Mouse (Mus musculus) lung, postnatal 10 days (tissue): Measurements from ENCODE around the gene Ica1.
A peak's percentile ranks its signal among the peaks of the same experiment; 100 is the strongest.

Experiments used
- DNase-seq: peaks from one replicate; pipeline ENCODE4 v3.0.0; 2021

Ica1 gene

DNA sequence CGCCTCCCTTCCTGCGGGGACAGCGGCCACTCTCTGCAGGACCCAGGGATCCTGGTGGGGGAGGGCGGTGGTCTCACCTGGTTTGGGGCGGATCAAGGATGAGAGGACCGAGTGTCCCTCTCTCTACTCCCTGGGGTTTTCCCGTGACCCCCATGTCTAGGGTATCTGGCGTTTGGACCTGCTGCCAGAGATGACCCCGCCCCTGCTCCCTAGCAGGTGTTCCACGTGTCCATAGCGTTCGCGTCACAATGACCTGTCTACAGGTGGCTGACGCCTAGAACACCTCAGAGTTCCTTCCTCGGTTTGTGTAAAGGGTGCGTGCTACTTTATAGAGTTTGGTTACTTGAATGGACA, at the start of gene Ica1:
Gene Ica1, minus strand, starts transcription at position 193 of the 354 bp plus-strand sequence.
- DNase-seq: no peak

DNA sequence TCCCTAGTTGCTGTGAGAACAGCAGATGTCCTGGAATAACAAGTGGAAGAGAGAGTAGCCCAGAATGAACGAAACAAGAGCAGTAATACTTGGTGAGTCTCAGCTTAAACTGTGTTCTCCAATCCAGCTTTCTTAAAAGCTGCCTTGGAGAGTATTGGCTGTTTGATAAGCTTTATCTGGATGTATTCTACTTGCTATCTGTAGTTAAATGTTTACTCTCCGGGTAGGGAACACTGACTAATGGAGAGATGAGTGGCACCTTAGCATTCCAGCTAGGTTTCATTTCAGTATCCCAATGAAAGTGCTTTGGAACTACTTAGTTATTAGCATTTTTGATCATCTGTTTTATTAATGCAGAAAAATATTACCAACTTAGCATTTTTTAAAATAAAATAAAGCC, 41.6 kb upstream of the Ica1 start:
- DNase-seq: no peak

DNA sequence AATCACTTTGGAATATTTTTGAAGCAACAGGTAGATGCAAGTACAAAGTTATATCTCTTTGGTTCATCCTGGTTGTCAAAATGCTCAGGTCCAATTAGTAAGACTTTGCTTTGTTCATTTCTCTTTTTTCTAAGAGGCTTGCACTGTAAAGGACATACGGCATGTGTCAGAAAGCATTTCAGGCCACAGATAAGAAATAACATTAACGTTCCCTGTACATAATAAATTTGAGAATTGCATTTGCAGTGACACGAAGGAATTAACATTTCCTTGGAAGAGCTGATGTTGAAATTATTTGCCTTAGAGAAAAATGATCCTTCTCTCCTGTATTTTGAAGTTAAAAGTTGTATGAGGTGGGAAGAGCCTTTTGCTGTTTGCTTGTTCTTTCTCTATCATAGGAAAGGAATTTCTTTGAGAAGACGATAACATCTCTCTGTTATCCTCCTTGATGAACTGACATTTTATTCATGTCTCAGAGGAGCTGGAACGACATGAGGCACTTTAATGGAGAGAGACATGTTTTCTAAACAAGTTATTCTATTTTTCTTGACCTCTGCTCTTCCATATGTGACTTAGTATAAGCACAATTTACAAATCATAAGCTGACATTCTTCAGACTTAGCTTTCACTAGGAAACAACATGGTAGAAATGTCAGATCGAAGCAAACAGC, 36.2 kb upstream of the Ica1 start:
- DNase-seq: no peak

DNA sequence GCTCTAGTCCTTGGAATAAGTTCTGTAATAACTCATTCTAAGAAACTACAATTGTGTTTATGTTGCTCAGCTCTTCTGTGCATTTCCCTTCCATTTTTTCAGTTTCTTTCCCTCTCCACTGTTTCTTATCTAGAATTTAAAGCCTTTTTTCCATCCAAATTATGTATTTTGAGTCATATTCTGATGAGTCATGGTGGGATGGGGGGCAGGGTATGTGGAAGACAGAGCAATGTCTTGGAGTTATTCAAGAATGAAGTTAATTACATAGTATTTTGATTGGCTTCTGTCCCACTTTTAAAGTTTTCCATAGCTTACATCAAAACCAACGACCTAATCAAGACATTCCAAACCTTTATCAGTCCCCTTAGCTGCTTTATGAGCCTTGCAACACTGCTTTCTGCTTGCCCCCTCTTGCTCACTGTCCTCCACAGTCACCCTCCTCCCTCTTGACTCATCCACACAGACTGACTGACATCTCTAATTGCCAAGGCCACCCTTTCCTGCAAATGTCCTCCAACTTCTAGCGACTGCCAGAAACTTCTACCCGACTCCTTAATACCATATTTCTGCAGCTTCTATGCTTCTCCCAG, 24.4 kb upstream of the Ica1 start:
- DNase-seq: no peak

DNA sequence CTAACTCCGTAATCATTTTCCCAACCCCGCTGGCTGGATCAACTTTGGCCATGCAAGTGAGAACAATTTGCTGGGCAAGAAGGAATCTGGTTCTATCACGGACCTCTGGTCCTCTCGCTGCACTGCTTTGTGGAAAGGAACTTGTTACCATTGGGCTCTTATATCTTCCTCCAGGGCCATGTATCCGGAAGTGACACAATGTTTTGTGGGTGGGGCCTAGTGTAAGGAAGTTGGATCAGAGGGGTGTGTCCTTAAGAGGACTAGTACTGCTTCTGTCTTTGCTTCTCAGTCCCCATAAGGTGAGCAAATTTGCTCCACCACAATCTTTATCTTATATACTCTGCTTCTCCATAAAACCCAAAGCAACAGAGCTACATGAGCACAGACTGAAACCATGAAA, 14.1 kb upstream of the Ica1 start:
- no peak for DNase-seq

DNA sequence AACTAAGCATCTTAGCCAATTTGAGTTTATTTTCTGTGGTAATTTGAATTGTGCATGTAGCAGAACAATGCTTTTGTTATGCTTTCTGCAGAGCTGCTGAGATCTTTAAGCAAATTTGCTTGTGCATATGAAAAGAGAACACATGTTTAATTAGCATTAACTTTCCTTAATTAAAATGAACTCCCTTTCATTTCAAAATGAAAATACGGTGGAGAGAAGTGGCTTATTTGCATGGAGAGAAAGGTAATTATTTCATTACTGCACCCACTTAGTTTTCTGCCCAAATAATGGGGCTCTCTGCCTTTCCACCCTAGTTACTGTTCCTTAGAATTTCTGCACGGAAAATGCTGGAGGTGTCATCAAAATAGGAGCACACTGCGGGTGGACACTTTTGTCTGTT, 13.5 kb upstream of the Ica1 start:
- no peak for DNase-seq

DNA sequence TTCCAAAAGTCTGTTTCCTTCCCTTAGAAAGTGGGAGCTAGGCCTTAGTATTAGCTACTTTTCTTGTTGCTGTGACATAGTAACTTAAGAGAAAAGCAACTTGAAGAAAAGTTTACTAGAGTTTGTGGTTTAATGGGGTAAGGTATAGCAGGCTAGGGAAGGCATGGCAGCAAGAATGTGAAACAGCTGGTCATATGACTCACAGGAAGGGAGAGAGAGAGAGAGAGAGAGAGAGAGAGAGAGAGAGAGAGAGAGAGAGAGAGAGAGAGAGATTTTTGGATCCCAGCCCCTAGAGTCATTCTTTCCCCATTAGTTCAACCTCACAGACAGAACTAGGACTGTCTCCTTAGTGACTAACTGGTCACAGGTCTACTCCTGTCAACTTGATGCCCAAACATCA, 2.3 kb upstream of the Ica1 start:
- no peak for DNase-seq

DNA sequence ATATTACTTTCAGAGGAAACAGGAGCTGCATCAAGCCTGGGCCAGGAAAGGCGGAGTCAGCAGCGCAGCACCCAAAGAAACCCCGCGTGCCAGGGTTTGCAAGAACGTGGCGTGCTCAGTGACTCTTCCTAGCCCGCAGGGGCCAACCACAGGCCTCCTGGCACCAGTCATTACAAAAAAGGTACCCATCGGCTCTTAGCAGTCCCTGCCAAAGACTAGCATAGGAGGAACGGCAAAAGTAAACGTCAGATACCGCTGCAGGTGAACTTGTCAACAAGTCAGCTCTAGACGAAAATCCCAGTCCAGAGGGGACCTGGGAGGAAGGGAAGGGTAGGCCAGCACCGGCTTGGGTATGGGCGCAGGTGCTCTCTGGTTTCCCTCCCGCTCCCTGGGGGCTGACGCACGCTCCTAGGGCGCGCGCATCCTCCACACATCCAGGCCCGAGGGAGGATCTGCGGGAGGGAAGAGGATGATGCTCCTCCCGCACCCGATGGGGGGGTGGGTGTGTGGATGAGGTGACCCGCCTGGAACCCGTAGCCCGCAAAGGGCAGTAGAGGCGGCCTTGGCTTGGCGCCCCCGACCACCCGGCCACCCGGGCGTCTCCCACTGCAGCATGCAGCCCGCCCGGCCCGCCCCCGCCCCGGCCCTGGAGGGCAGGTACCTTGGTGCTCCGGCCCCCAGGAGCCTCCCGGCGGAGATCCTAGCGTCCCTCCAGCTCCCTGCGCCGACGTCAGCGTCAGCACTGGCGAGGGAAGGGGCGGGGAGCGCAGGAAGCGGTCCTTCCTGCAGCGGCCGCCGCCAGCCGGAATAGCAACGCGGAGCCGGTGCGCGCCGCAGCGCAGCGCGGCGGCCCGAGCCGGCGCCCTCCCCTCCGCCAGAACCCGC, 635 bp downstream of the Ica1 start:
- peak; percentile 81 for DNase-seq

DNA sequence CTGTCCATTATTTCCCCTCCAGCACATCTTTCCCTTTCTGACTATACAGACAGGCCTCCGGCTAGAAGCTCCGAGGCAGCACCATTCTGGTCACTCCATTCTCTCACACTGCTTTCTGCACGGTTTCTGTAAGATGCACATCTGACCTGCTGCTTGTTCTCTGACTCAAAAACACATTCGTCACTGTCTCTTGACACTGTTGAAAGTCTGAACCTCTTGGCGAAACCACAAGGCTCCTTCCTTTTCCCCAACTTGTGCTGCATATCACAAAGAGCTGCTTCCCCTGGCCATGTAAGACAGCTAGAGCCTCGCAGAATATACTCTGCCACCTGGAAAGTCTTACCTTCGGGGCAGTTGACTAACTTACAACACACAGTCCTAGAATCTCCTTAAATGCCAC, 6.7 kb downstream of the Ica1 start:
- DNase-seq: no peak

DNA sequence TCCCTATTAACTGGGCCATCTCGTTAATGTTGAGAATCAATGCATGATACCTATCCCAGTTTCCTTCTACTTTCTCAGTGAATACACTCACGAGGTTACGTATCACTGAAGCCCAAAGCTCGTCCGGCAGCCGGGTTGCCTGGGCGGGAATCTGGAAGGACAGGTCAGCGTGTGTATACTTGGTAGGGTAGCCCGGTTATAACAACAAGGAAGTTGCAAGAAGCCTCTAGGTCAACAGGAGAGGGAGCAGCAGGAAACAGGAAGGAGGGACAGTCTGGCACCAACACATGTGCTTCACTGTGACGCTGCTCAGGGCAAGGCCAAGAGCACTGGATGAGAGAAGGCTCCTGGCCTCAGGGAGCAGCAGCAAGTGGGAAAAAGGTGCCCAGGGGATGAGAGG, 7.9 kb downstream of the Ica1 start:
- peak; percentile 56 for DNase-seq

DNA sequence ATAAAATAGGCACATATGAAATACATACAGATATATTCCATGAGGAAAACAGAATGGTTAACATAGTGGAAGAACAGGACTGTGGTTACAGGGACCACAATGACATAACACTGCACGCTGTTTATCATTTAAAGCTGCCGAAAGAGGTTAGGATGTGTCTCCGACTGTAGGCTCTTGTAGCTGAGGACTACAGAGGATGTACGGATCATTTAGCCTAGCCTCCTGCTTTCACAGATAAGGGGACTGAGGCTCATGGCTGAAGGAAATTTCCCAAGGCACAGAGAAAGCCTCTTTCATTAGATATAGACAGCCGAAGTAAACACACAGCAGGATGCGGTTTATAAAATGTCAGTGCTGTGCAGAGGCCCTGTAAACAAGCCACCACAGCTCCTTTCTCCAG, 8.5 kb downstream of the Ica1 start:
- peak; percentile 6 for DNase-seq

DNA sequence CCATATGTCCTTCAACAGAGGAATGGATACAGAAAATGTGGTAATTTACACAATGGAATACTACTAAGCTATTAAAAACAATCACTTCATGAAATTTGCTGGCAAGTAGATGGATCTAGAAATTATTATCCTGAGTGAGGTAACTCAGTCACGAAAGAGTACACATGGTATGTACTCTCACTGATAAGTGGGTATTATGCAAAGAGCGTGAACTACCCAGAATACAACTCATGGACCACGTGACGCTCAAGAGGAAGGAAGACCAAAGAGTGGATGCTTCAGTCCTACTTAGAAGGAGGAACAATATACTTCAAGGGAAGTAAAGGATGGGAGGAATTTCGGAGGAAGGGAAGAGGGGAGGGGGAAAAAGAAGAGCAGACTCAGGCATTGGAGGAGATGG, 11.6 kb downstream of the Ica1 start:
- DNase-seq: no peak

DNA sequence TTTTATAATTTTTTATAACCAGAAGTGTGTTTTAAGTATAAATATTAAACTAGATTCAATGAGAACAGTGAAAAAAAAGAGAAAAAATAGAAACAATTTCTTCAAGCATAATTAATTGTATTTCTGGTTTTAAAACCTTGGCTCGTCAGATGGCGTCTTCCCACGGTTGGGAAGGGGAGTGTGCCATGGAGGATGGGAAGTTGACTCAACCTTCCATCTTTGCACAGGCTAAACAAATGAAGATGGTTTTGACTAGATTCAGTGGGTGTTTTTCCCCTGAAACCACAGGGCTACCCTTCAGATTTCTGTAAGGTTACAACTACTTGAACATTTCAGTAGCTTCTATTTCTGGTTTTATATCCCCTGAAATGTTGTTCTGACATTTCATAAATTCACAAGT, 12.5 kb downstream of the Ica1 start:
- no peak for DNase-seq

DNA sequence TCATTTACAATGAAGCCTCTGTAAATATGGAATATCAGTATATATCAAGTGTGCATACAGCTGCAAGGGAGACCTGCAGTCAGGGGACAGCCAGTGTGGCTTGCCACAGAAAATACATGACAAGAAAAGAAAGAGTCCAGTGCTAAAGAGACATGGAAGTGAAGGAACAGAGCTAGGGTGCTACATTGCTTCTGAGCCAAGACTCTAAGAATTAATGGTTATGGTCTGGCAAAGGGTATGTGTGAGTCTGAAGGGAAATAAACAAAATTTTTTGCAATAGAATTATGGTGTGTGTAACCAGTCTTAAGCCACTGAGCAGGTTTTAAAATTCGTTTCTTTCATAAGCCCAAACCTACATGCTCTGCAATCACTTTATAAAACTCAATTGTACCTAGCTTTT, 13.2 kb downstream of the Ica1 start:
- DNase-seq: no peak

DNA sequence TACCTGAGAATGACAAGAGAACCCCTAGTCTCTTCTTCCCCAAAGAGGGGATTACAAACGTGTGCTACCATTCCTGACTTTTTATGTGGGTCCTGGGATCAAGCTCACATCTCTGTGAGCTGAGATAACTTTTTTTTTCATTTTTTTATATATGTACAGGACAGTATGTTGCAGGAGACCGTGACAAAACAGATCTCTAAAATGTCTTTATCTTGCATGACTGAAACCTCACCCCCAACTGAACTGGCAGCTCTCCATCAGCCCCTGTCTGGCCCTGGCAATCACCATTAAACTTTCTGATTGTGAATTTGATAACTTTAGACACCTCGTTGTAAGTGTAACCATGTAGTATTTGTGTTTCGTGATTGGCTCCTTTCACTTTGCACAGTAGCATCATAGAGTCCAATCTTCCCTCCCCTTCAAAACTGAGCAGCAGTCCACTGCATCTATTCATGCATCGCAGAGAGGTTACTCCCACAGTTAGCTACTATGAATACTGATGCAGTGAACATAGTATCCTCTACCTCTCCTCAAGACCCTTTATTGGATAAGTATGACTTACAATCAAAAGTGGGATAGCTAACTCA, 17.5 kb downstream of the Ica1 start:
- DNase-seq: no peak

DNA sequence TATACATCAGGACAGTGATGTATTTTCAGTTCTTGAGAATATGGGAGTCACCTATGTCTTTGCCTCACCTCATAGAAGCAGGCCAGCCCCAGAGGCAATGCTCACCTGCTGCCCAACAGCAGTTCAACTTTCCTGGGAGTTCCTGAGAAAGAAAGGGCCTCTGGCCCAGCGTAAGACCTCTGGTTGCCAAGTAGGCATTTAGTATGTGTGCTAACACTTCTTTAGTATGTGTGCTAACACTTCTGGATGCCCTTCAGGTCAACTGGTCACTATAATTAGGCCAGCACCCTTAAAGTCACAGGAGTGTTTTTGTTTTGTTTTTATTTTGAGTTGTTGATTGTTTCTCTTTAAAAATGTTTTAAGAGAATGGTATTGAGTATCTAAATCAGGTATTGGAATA, 18.4 kb downstream of the Ica1 start:
- DNase-seq: peak; percentile 16

DNA sequence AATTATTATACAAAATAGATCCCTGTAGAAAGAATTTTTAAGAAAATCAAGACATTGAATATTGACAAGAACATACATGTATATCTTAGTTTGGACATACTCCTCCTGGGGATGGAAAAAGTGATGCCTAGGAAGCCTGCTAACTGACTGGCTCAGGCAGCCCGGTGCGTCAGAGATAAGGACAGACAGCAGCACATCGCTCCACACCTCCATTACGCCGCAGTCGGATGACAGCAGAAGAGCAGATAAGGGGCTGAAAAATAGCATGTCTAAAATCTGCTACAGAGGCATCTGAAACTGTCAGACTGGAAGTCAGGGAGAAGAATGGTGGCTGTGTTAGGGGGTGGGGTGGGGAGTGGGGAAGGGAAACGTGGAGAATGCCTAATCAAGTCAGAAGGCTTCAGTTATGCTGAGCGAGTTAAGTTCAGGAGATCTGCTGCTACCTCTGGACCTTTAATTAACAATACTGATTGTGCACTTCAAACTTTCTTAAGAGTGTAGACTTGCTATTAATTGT, 22.5 kb downstream of the Ica1 start:
- no peak for DNase-seq

DNA sequence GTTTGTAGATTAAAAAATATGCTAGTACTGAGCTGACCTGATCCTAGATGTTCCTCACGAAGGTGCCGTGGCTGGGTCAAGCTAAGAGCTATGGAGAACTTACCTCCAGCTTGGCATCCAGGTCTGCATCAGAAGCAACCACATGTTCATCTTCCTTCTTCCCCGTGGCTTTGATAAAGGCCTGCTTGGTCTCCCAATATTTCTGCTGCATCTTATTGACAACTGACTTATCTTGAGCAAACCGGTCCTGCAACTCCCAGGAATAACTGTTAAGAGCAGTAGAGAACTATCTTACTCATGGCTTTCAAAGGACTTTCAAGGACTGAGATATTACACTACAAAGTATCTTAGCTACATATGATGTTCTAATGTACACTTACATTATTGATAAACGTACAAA, 23.8 kb downstream of the Ica1 start:
- DNase-seq: no peak

DNA sequence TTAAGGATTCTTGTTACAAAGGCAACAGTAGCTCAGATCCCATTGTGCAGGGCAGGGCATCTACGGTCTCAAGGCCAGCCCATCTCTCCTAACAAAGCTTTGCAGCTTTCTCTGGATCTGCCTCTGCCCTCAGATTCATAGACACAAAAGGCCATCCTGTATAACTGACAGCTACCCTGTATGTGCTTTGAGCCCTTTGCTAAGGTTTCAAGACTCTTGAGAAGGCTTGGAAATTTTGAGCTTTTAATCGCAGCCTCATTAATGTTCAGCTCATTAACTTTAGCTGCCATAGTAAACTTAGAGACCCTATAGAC, 24.6 kb downstream of the Ica1 start:
- DNase-seq: no peak

DNA sequence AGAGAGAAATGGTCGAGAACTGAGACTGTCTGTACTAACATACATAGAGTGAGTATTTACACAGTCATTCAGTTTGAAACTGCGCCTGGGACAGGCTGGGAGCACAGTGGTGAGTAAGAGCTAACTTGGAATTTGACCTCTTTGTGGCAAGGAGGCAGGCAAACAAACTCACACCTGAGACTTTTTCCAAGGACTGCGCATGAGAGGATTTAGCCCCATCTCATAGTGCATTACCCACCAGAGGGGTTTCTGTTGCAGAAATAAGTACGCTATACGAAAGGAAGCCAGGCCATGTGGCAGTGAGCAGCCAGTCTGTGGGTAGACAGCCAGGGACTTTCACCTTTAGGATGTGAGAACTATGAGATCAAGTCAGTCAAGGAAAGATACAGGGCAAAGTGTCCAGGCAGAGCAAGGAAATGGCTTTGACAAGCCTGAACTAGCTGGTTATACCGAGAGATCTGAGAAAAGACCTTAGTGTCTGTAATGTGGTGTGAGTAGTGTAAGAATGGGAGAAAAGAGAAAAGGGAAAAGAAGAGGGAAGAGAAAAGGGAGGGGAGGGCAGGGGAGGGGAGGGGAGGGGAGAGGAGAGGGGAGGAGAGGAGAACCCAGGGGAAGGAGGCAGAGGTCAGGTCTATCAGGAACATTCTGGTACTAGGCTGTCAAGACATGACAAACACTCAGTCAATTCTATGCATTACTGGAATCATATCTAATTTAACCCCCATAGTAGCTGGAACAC, 25.1 kb downstream of the Ica1 start:
- DNase-seq: peak; percentile 46

DNA sequence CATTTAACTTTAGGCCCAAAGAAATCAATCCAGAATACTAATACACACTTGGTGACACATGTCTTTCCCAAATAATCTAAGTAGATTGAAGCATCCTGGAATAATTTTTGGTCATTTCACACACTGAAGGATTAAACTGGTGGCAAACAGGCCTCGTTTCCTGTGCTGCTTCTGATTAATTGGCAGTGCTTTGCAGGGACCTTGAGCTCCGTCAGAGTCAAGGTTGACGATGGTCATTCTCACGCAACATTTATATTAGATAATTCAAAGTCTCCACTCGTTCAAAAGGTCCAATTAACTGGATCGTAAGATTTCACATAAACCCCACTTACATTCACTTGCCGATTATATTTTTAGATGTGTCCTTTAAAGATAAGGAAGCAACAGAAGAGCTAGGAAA, 33.4 kb downstream of the Ica1 start:
- no peak for DNase-seq

DNA sequence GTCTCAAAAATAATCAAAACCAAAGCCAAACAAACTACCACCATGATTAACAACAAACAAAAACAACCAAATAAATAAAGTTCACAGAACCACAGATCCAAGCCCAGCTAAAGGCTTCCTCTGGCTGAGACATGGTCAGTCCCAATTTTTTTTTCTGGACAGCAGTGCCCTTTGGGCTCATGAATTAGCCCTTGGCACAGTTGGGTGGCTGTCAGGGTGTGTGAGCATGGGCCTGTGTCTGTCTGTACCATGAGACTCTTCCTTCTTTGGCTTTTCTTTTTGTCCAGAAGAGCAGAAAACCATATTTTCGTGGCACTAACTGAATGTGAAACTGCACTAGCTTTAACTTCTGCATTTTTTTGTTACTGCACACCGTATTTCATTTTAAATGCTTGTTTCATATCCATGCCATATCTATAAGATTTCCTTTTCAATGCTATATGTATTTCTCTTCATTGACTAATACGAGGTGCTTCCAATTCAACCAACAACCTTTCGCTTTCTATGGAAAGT, 34.0 kb downstream of the Ica1 start:
- DNase-seq: no peak

DNA sequence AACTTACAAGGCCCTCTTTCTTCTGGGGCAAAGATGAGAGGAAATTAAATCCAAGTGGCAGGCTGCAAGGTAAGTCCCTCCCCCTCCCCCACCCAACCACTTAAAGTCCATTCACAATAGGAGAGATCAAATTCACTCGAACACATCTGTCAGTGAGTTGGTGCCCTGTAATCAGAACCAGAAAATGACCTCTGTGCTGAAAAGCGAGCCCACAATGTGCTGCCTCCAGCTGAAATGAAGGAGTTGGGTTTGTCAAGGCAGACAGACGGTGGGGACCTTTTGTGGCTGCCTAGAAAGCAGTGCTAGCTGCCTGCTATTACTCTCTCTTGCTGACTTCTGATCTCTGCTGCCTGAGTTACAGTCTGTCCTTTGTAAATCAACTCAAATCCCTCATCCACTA, 35.8 kb downstream of the Ica1 start:
- DNase-seq: no peak
